Mouse (Mus musculus) G1E (cell line): ENCODE results near the gene Sept10. TPM values are rescaled to one million over a fixed set of nuclear protein-coding genes. Genes with fewer than 3 reads are reported as not detected.

ENCODE experiments used
- ATAC-seq: 2 replicates; pipeline ENCODE4 v1.8.0; 2016; ENCODE audit warnings: mild to moderate bottlenecking; ENCODE audit not compliant: insufficient number of reproducible peaks, poor library complexity, low FRiP score, severe bottlenecking; ENCODE audit errors: extremely low read depth
- DNase-seq: peaks from one replicate; pipeline ENCODE4 v3.0.0; 2012; ENCODE audit warnings: low spot score
- H3K27me3 ChIP-seq: 2 replicates; pipeline ENCODE4 v1.6.1; 2012; ENCODE audit warnings: mild to moderate bottlenecking, low read length, inconsistent platforms; ENCODE audit not compliant: insufficient read depth
- H3K36me3 ChIP-seq: replicated peaks from 2 replicates; pipeline ENCODE3; 2012; ENCODE audit warnings: mild to moderate bottlenecking, inconsistent platforms
- H3K4me1 ChIP-seq: 2 replicates; pipeline ENCODE4 v1.6.1; 2012; ENCODE audit warnings: low read depth, low read length, inconsistent platforms, mixed read lengths; ENCODE audit not compliant: insufficient read depth
- H3K4me3 ChIP-seq: 2 replicates; pipeline ENCODE4 v1.5.1; 2012; ENCODE audit warnings: low read depth, mild to moderate bottlenecking, inconsistent platforms, low read length, moderate library complexity, mixed read lengths
- H3K9me3 ChIP-seq: replicated peaks from 2 replicates; pipeline ENCODE4 v1.6.1; 2012; ENCODE audit warnings: inconsistent platforms
- CTCF ChIP-seq: IDR thresholded peaks from 2 replicates; pipeline ENCODE4 v1.5.1; 2012; ENCODE audit warnings: low read depth, low read length, inconsistent platforms, mixed read lengths
- GATA1 ChIP-seq: IDR thresholded peaks from 2 replicates; pipeline ENCODE4 v1.6.1; 2012; ENCODE audit warnings: borderline replicate concordance, low read length, inconsistent platforms, mixed read lengths
- GATA2 ChIP-seq: IDR thresholded peaks from 2 replicates; pipeline ENCODE4 v1.6.1; 2012; ENCODE audit warnings: low read depth, low read length, inconsistent platforms, borderline replicate concordance
- POLR2AphosphoS5 ChIP-seq: IDR thresholded peaks from 2 replicates; pipeline ENCODE4 v1.6.1; 2012; ENCODE audit warnings: low read depth, low read length, inconsistent platforms; ENCODE audit not compliant: insufficient replicate concordance
- TAL1 ChIP-seq: conservative IDR thresholded peaks from 2 replicates; pipeline ENCODE4 v1.6.1; 2012; ENCODE audit warnings: low read depth, low read length, inconsistent platforms, mixed read lengths
- polyA plus RNA-seq: library from polyadenylated mRNA; stranded (reverse); fragments of >175 nt; gene quantifications from 2 replicates; pipeline ENCODE4 v1.2.3, GENCODE M21; 2012
- total RNA-seq, 2 experiments: library from RNA; stranded (forward) in 1 of 2; stranded (reverse) in 1 of 2; fragments of 200-1000 nt in 1 of 2; fragments of >200 nt in 1 of 2; fragmentation: Nextera tagmentation in 1 of 2; gene quantifications; 2 replicates each; pipeline ENCODE4 v1.2.3; 2014 to 2017

Gene Sept10
- total and polyA plus RNA-seq, 3 experiments: 1.1 to 14.4 (median 9.5) TPM

GRCm38 (mm10) chr10:59237757-59238156 lies 16.1 kb upstream of the Sept10 start:
- H3K4me1 ChIP-seq: no peaks in the 10 kb centered on the region
- H3K36me3 ChIP-seq: no peaks in the 10 kb centered on the region
- no peak overlapping the region for H3K4me3 ChIP-seq
- no peak for TF ChIP-seq GATA1
- no peak for TF ChIP-seq POLR2AphosphoS5
- TF ChIP-seq GATA2: no peak
- no peak for TF ChIP-seq TAL1
- TF ChIP-seq CTCF: no peak
- no peak for ATAC-seq
- no peak for DNase-seq
- 0 out of 2 replicates have a peak, but pooled peaks cover 7% of the 10 kb centered on the region for H3K27me3 ChIP-seq
- no peaks in the 10 kb centered on the region for H3K9me3 ChIP-seq

GRCm38 (mm10) chr10:59236486-59236885 lies 14.8 kb upstream of the Sept10 start:
- Histone ChIP-seq H3K4me1 (no peaks in the 10 kb centered on the region), H3K9me3 (no peaks in the 10 kb centered on the region)
- ATAC-seq: no peak

GRCm38 (mm10) chr10:59235847-59236246 lies 14.2 kb upstream of the Sept10 start:
- 0 out of 2 replicates have a peak, but pooled peaks cover 7% of the 10 kb centered on the region for H3K27me3 ChIP-seq
- no peaks in the 10 kb centered on the region for H3K9me3 ChIP-seq
- no peaks in the 10 kb centered on the region for H3K36me3 ChIP-seq
- no peaks in the 10 kb centered on the region for H3K4me1 ChIP-seq
- no peak for TF ChIP-seq GATA1
- no peak overlapping the region for H3K4me3 ChIP-seq
- no peak for DNase-seq
- no peak for ATAC-seq

More at GRCm38 (mm10) chr10:59236486-59236885, 14.8 kb upstream of the Sept10 start:
- no peak for TF ChIP-seq TAL1
- TF ChIP-seq GATA2: no peak
- no peak for TF ChIP-seq POLR2AphosphoS5
- Histone ChIP-seq H3K4me3 (no peak overlapping the region), H3K27me3 (0 out of 2 replicates have a peak, but pooled peaks cover 7% of the 10 kb centered on the region), H3K36me3 (no peaks in the 10 kb centered on the region)
- DNase-seq: no peak

GRCm38 (mm10) chr10:59235227-59235626 lies 13.6 kb upstream of the Sept10 start:
- H3K27me3 ChIP-seq: 0 out of 2 replicates have a peak, but pooled peaks cover 7% of the 10 kb centered on the region
- no peaks in the 10 kb centered on the region for H3K36me3 ChIP-seq
- DNase-seq: no peak
- TF ChIP-seq GATA2 (no peak), CTCF (no peak), POLR2AphosphoS5 (no peak), TAL1 (no peak), GATA1 (no peak)
- H3K4me3 ChIP-seq: no peak overlapping the region
- no peaks in the 10 kb centered on the region for H3K9me3 ChIP-seq
- no peaks in the 10 kb centered on the region for H3K4me1 ChIP-seq
- ATAC-seq: no peak

- DNase-seq (no peak), ATAC-seq (no peak)
- no peaks in the 10 kb centered on the region for H3K36me3 ChIP-seq
- H3K4me1 ChIP-seq: no peaks in the 10 kb centered on the region; the same call in 1 of the 2 replicates
- H3K9me3 ChIP-seq: no peaks in the 10 kb centered on the region
- H3K4me3 ChIP-seq: no peak overlapping the region
- H3K27me3 ChIP-seq: 0 out of 2 replicates have a peak, but pooled peaks cover 6% of the 10 kb centered on the region
- TF ChIP-seq GATA2: no peak
- TF ChIP-seq TAL1: no peak
- TF ChIP-seq GATA1: no peak
- TF ChIP-seq POLR2AphosphoS5: no peak
- no peak for TF ChIP-seq CTCF
Observed at GRCm38 (mm10) chr10:59229205-59229820, 7.7 kb upstream of the Sept10 start.

GRCm38 (mm10) chr10:59225137-59225536 lies 3.5 kb upstream of the Sept10 start:
- H3K36me3 ChIP-seq: peaks cover 8% of the 10 kb centered on the region
- DNase-seq (no peak), ATAC-seq (no peak)
- no peaks in the 10 kb centered on the region for H3K27me3 ChIP-seq
- no peak overlapping the region for H3K4me3 ChIP-seq
- peaks cover 11% of the 10 kb centered on the region for H3K4me1 ChIP-seq
- TF ChIP-seq CTCF: no peak
- TF ChIP-seq GATA1: no peak
- TF ChIP-seq POLR2AphosphoS5: no peak
- TF ChIP-seq GATA2: no peak
- no peak for TF ChIP-seq TAL1
- 0 out of 2 replicates have a peak, but pooled peaks cover 3% of the 10 kb centered on the region for H3K9me3 ChIP-seq

- Histone ChIP-seq H3K4me1 (peaks cover 11% of the 10 kb centered on the region), H3K4me3 (no peak overlapping the region), H3K27me3 (no peaks in the 10 kb centered on the region), H3K9me3 (0 out of 2 replicates have a peak, but pooled peaks cover 3% of the 10 kb centered on the region), H3K36me3 (peaks cover 8% of the 10 kb centered on the region)
- ATAC-seq (no peak), DNase-seq (no peak)
- no peak for TF ChIP-seq GATA1
- no peak for TF ChIP-seq GATA2
- TF ChIP-seq TAL1: no peak
- no peak for TF ChIP-seq POLR2AphosphoS5
- TF ChIP-seq CTCF: no peak
Observed at GRCm38 (mm10) chr10:59223890-59224289, 2.2 kb upstream of the Sept10 start.
